Mouse (Mus musculus) ES-CJ7 (cell line): ENCODE data around the gene Tiam1.

Experiments
- DNase-seq: peaks from one replicate; pipeline ENCODE4 v3.0.0; 2011; ENCODE audit warnings: low read depth, low spot score

Gene Tiam1

GRCm38 (mm10) chr16:90143416-90143759, 181 bp downstream of the Tiam1 start:
- DNase-seq: no peak

DNA sequence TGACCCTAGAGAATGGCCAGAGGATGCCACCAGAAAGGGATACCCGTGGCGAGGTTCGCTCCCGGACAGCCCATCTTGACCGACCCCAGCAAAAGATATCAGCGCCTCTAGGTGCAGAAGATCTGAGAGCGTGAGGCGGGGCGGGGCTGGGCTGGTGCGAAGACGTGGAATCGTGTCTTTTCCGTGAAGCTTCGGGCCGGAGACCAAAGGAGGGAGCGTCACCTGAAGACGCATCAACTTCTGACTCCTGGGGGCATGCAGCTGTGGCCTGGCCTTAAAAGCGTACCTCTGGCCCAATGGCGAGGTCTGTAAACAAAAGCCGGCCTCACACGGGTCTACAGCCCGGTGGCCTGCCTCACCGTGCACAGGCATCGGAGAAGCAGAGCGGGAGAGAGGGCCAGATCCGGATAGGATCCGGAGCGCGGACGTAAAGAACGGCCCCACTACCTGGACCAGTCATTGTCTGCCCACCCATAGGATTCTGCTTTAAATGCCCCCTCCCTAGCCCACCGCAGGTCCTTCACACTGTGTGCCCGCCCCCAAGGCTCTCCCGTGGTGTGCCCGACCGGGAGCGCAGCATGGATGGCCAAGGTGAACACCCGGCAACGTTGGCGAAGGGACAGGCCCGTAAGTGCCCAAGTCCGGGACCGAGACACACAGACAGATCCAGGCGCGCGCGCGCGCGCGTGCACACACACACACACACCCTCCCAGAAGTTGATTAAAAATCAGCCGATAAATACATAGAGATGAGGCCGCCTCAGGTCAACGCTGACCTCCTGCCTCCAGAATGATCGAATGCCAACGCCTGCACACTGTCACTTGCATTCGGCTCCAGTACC, 774 bp downstream of the Tiam1 start:
- DNase-seq: no peak

- no peak for DNase-seq
Observed at GRCm38 (mm10) chr16:90142247-90142573, 1.4 kb downstream of the Tiam1 start.

- no peak for DNase-seq
Observed at GRCm38 (mm10) chr16:90141556-90141955, 2.0 kb downstream of the Tiam1 start.

DNA sequence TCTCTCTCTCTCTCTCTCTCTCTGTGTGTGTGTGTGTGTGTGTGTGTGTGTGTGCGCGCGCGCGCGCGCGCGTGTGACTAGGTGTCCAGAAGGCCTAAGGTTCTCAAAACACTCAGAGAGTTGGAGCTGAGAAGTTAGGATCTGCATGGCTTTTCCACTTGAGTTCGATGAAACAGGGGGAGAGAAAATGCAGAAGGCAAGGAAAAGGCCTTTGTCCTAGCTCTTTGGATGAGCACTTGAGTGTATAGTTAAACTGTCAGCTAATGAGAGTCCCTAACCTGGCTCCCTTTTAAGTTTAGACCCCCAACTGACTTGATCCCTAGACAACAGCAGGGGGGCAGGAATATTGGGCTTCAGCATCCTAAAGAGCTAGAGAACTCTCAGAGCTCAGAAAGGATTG, 3.0 kb downstream of the Tiam1 start:
- no peak for DNase-seq

DNA sequence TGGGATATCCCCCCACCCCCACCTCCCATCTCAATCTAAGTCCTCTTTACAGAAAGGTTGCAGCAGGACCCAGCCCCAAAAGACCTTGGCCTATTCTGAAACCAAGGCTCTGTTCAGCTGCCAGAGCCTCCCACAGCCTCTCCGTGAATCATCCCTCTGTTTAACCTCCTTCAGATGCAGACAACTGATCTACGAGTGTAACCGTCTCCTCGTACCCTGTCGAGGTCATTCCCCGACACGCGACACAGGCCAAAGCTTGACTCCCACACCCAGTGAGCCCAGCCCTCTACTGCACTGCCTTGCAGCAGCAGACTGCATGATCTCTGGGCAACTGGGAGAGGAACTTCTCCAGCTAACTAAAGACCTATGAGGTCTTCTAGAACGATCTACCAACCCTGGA, 3.9 kb downstream of the Tiam1 start:
- DNase-seq: peak; percentile 76

DNA sequence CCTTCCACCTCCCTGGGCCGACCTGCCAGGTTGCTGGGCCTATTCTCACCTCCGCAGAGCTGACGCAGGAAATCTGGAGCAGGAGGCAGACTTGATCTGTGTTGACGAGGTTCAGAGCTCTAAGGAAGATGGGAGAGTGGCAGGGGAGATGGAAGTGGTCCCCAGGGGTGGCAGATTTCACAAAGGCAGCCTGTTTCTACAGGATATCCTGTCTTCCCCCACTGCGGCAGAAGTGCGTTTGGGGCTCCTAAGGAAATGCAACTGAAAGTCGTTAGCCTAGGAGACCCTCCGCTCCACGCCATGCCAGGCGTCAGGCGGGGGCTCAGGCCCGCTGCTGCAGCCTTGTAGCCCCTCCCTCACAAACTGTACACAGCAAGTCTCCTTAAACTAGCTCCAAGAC, 5.4 kb downstream of the Tiam1 start:
- DNase-seq: no peak

DNA sequence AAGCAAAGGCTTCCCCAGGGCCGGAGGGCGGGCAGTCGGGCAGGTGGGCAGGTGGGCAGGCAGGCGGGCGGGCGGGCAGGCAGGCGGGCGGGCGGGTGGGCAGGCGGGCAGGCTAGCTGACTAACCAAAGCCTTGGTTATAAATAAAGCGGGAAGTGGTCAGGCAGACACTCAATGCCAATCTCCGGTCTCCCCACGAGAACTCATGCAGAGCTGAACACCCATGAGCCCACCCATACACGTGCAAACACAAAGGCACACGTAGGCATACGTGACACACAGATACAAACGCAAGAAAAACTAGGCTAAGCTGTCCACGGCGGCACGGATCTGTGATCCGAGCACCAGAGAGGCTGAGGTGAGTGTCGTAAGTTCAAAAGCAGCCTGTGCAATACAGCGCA, 6.4 kb downstream of the Tiam1 start:
- no peak for DNase-seq

- peak; percentile 58 for DNase-seq
Observed at GRCm38 (mm10) chr16:90135580-90135979, 8.0 kb downstream of the Tiam1 start.

DNA sequence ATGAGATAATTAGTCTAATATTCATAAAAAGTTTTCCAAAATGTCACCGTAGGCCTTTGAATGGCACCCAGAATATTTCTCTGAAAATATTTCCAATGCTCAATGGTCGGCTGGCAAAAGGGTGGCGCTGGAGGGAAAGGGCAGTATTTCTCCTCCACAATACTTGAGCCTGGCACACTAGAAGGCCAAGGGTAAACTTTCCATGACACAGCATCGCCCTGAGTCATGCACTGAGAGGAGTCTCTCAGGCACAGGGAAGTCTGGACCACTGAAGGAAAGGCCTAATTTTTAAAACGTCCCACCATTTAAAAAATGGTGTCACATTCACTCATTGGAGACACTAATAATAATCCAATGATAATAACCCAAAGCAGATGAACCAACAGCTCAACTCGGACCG, 9.2 kb downstream of the Tiam1 start:
- DNase-seq: no peak

- DNase-seq: no peak
Observed at GRCm38 (mm10) chr16:90132816-90133215, 10.8 kb downstream of the Tiam1 start.

- DNase-seq: no peak
Observed at GRCm38 (mm10) chr16:90132331-90132730, 11.2 kb downstream of the Tiam1 start.

- no peak for DNase-seq
Observed at GRCm38 (mm10) chr16:90128817-90129587, 14.6 kb downstream of the Tiam1 start.

DNA sequence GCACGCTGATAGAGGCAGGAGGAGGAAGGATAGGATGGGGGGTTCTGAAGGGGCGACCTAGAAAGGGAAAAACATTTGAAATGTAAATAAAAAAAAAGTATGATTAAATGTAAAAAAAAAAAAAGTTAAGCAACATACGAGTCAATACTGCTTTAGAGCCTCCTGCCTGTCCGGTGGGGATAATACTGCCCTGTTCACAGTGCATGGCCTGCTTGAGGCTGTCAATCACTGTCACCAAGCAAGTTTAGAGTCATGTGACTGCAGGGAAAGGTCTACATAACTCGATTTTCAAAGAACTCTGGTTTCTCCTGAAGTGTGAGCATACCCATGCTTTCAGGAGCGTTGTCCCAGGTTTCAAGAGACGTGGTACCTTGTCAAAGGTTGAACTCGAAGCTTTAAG, 15.2 kb downstream of the Tiam1 start:
- no peak for DNase-seq

DNA sequence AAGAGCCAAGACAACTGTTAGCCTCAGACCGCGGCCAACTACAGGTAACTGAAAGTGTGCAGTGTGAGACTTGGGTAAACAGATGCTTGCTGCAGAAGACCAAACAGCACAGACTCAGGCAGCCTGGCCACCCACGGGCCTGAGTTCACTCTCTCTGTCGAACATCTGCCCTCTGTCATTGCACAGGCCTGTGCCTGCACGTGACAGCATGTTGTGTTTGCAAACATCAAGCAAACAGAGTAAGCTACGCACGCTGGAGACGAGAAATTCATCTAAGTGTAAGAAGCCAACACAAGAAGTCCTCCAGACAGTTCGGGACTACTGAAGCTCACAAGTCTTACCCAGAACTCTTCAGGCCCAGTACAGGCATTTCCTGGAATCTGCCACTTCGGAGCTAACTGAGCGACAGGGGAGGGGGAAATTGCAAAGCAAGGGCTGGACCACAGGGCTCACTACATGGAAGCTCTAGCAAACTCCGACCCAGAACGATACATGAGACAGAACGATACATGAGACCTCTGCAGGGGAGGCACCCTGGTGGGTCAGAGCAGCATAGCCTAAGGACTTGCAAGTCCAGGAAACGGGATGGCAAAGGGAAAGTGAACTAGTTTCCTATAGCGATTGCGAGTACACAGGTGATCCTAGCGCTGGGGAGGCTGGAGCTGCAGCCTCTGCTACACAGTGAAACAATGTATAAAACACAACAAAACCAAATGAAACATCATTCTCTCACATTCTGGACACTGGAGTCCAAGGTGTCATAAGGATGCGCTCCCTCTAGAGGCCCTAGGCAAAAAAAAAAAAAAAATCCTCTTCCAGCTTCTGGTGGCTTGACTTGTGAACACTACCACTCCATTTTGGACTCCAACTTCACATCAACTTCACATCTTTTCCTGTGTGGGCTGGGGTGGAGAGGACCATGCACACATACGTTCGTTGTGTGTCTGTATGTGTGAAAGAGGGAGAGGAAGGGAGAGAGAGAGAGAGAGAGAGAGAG, 18.0 kb downstream of the Tiam1 start:
- peak; percentile 29 for DNase-seq

GRCm38 (mm10) chr16:90123091-90123490, 20.5 kb downstream of the Tiam1 start:
- no peak for DNase-seq

DNA sequence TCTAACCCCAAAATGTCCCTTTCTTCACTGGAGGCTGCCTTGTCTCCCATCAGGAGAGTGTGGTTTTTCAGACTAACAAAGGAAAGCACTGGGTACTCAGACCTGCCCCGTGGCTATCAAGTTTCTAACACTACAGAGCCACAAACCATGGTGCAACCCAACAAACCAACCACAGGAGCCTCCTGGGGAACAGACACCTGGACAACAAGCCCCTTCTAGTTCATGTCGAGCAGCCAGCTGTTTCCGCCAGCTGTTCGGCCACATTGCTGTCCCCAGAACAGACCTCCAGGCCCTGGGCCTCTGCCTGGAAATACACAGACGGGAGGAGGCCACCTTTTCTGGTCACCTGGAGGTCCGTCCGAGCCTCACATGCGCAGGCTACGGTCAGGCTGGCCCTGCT, 21.1 kb downstream of the Tiam1 start:
- no peak for DNase-seq

DNA sequence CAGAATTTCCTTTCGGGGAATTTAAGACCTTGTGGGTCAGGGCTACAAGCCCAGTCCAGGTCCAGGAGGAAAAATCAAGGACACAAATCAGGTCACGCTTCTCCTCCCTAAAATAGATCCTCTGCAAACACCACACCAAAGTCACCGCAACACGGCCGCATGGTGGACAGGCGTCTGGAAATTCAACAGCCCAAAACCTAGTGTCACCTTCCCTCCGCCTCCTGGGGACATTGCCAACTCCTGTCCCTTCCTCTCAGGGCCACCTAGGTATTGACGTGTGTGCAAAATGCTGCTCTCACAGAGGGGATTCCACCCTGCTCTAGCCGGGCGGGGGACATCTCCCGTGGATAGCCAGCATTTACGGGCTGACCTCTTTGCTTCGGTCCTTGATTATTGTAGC, 21.8 kb downstream of the Tiam1 start:
- no peak for DNase-seq

DNA sequence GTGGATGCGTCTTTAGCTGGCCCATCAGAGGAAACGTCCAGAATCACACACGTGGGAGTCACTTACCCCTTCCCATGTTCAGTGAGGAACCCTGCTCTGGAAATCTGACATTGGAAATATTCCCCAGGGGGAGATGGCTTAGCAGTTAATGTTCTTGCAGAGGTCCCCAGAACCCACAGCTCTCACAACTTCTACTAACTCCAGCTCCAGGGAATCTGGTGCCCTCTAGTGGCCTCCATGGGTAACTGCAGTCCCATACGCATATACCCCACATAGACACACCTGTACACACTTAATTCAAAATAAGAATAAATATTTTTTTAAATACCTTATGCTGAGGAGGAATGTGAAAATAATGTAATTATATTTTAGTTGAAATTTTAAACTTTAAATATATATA, 23.6 kb downstream of the Tiam1 start:
- peak; percentile 39 for DNase-seq

GRCm38 (mm10) chr16:90116637-90117182, 26.9 kb downstream of the Tiam1 start:
- no peak for DNase-seq

DNA sequence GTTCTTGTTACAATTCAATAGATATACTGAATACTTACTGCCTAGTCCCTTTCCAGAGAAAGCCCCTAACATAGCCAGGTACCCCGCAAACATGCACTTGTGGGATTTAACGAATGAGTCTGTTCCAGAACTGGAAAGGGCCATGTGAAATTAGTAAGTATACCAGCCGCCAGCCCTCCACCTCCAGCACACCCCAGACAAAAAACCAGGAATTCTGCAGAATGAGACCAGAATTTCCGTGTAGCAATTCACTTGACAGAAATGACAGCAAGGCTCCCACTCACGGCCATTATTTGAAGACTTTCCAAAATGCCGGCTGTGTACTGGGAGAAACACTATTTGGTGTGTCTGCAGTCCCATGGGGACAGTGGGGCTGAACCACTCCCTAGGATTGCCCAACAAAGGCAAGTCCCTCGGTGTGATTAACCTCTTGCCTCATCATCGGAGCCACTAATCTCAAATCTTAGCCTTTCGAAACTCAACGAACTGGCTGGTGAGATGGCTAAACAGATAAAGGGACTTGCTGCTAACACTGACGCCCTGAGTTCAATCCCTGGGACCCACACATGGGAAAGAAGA, 30.9 kb downstream of the Tiam1 start:
- no peak for DNase-seq
